Mouse (Mus musculus): ENCODE data around the gene Tmem123. TPM values are rescaled to one million over a fixed set of nuclear protein-coding genes. Genes with fewer than 3 reads are reported as not detected.

The Tmem123 gene
- polyA plus RNA-seq, 1 experiment: 171 TPM

- H3K4me3 ChIP-seq (ENCODE audit: insufficient read depth, low read length): peak within 1 kb of the TSS; percentile 77
These were observed 73.3 kb downstream of the Tmem123 start, which contains the start of gene Birc2 for GRCm38 (mm10) chr9:7836905-7837805. Gene Birc2 (minus strand): TSS chr9:7837064.

DNA sequence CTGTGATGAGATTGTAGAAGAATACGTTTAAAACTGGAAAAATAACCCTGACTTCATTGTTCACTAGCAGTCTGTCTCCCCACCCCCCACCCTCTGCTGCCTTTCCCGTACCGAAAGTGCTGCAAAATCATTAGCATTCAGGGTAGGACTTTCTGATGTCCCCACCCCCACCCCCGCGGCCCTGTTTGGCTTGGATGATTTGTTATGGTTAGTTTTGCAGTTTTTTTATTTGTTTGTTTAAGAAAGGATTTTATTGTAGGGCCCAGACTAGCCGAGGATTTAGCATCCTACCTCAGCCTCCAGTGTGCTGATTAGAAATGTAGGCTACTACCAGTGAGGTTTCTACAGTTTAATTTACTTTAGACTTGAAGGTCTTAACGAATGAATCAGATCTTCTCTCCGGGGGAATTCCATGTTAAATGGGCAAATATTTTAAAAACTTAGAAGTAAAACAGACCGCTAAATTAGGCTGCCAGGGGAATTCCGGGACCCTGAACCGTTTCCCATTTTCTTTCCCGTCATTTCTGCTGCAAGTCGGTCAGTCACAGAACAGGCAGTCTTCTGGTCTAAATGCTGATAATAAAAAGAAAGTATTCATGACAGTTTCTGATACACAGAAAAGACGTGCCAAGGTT, 74.1 kb downstream of the Tmem123 start:
- TF ChIP-seq POLR2A (IDR thresholded peaks at IDR 0.05; ENCODE audit: low read depth, low read length): 0 out of 2 replicates have a peak, but pooled peaks have one; percentile 12
- TF ChIP-seq CTCF (IDR thresholded peaks at IDR 0.05; ENCODE audit: borderline replicate concordance, insufficient read depth, low read length): no peak
- Histone ChIP-seq H3K27ac (ENCODE audit: insufficient read depth, low read length) (peak overlapping the region; percentile 96), H3K4me1 (ENCODE audit: control insufficient read depth, insufficient read depth, low read length) (peaks cover 3% of the 10 kb centered on the region; the same call in 1 of the 2 replicates), H3K4me3 (ENCODE audit: insufficient read depth, low read length) (peak overlapping the region; percentile 77; the same call in 1 of the 2 replicates)

More at GRCm38 (mm10) chr9:7836905-7837805, 73.3 kb downstream of the Tmem123 start, which contains the start of gene Birc2:
- Histone ChIP-seq H3K4me1 (ENCODE audit: control insufficient read depth, insufficient read depth, low read length) (peaks cover 3% of the 10 kb centered on the region; the same call in 1 of the 2 replicates), H3K27ac (ENCODE audit: insufficient read depth, low read length) (peak within 1 kb of the TSS; percentile 96)
- peak; percentile 91 for TF ChIP-seq POLR2A (IDR thresholded peaks at IDR 0.05; ENCODE audit: low read depth, low read length)
- TF ChIP-seq CTCF (IDR thresholded peaks at IDR 0.05; ENCODE audit: borderline replicate concordance, insufficient read depth, low read length): no peak

- Histone ChIP-seq H3K27ac (ENCODE audit: insufficient read depth, low read length) (no peak overlapping the region), H3K4me3 (ENCODE audit: insufficient read depth, low read length) (no peak overlapping the region), H3K4me1 (ENCODE audit: control insufficient read depth, insufficient read depth, low read length) (no peaks in the 10 kb centered on the region)
- no peak for TF ChIP-seq CTCF (IDR thresholded peaks at IDR 0.05; ENCODE audit: borderline replicate concordance, insufficient read depth, low read length)
- no peak for TF ChIP-seq POLR2A (IDR thresholded peaks at IDR 0.05; ENCODE audit: low read depth, low read length)
These were observed 77.4 kb downstream of the Tmem123 start for GRCm38 (mm10) chr9:7841221-7841620.

Other genes starting within 250 kb of the Tmem123 start
- not detected in 2 replicates for gene Mmp8, start 205.6 kb upstream of the Tmem123 start, polyA plus RNA-seq (2011; ENCODE audit: insufficient read length, low read depth, missing spikeins)
- not detected in 2 replicates for gene Mmp27, start 192.6 kb upstream of the Tmem123 start, polyA plus RNA-seq (2011; ENCODE audit: insufficient read length, low read depth, missing spikeins)
- gene Mmp20, start 135.8 kb upstream of the Tmem123 start, polyA plus RNA-seq (2011; ENCODE audit: insufficient read length, low read depth, missing spikeins): not detected in 2 replicates
- not detected in 2 replicates for gene Mmp7, start 72.0 kb upstream of the Tmem123 start, polyA plus RNA-seq (2011; ENCODE audit: insufficient read length, low read depth, missing spikeins)
- gene Birc2, start 73.0 kb downstream of the Tmem123 start, polyA plus RNA-seq (2011; ENCODE audit: insufficient read length, low read depth, missing spikeins): 21.0 and 25.4 TPM in 2 replicates
- gene Birc3, start 109.1 kb downstream of the Tmem123 start, polyA plus RNA-seq (2011; ENCODE audit: insufficient read length, low read depth, missing spikeins): 29.3 and 33.7 TPM in 2 replicates
- gene Yap1, start 240.6 kb downstream of the Tmem123 start, polyA plus RNA-seq (2011; ENCODE audit: insufficient read length, low read depth, missing spikeins): 128 and 143 TPM in 2 replicates

Measured in embryonic fibroblast, embryonic 13.5 days (primary cell).